In genomic region chr2:6880941-6881575, GRCm38 (mm10) we compare ENCODE assay signal across 15 mouse cellular contexts.
A peak's percentile ranks its signal among the peaks of the same experiment; 100 is the strongest.
DNase-seq lines count a peak whose midpoint lies in the region; ATAC-seq and TF ChIP-seq lines count a peak whose summit lies in the region.
"Had no signal": no experiment of that assay in that cellular context is flagged by ENCODE, and none has a peak within 500 bp of the region (broad histone marks: within the 10 kb centered on the region; RNA-seq: fewer than 3 reads in every experiment).

No protein-coding gene starts in this region.

- 47% methylated on average over 6 of the region's 6 CpGs for WGBS in forebrain, embryonic 15.5 days
- 44% methylated on average over 6 of the region's 6 CpGs for WGBS in hindbrain, embryonic 16.5 days
- WGBS in neural tube, embryonic 15.5 days = 59% methylated on average over 6 of the region's 6 CpGs

- DNase-seq in layer of hippocampus, adult 2 months (ENCODE audit: low spot score in 2 of 2) = no peak
- DNase-seq in layer of hippocampus, adult 8-10 months (ENCODE audit: low spot score in 2 of 2) = no peak
- no peak for DNase-seq in gastrocnemius, adult 18-20 months (ENCODE audit: low spot score)
- DNase-seq in urinary bladder, adult 2 months (ENCODE audit: low spot score) = no peak
- DNase-seq: heart, adult 11 months; kidney, postnatal 10 days; thymus, adult 18-20 months had no signal

- no peaks in the 10 kb centered on the region for H3K9me3 ChIP-seq in forebrain, embryonic 15.5 days
- no peaks in the 10 kb centered on the region for H3K9me3 ChIP-seq in hindbrain, embryonic 16.5 days (ENCODE audit: control insufficient read depth, low read length)
- no peaks in the 10 kb centered on the region for H3K9me3 ChIP-seq in neural tube, embryonic 15.5 days (replicated peaks)
- H3K9me3 ChIP-seq: limb, embryonic 10.5 days; liver, embryonic 12.5 days; lung, embryonic 15.5 days had no signal

- H3K4me3 ChIP-seq in layer of hippocampus, adult 2 months = peak overlapping the region; percentile 75
- H3K4me3 ChIP-seq in forebrain, embryonic 15.5 days = peak overlapping the region; percentile 48
- peak overlapping the region; percentile 42 for H3K4me3 ChIP-seq in hindbrain, embryonic 16.5 days (ENCODE audit: low read length)
- H3K4me3 ChIP-seq in neural tube, embryonic 15.5 days (replicated peaks) = peak overlapping the region; percentile 38
- H3K4me3 ChIP-seq: limb, embryonic 10.5 days; liver, embryonic 12.5 days; lung, embryonic 15.5 days had no signal

- H3K4me1 ChIP-seq in forebrain, embryonic 15.5 days = peaks cover 35% of the 10 kb centered on the region
- H3K4me1 ChIP-seq in hindbrain, embryonic 16.5 days (ENCODE audit: control insufficient read depth, insufficient read depth, low read depth, low read length) = peaks cover 12% of the 10 kb centered on the region
- H3K4me1 ChIP-seq in neural tube, embryonic 15.5 days = peaks cover 19% of the 10 kb centered on the region
- H3K4me1 ChIP-seq: limb, embryonic 10.5 days; liver, embryonic 12.5 days had no signal

- H3K27ac ChIP-seq in layer of hippocampus, adult 2 months = peak overlapping the region; percentile 93
- H3K27ac ChIP-seq in forebrain, embryonic 15.5 days (replicated peaks) = peak overlapping the region; percentile 93
- H3K27ac ChIP-seq in hindbrain, embryonic 16.5 days (ENCODE audit: low read depth, low read length) = peak overlapping the region; percentile 32
- H3K27ac ChIP-seq in neural tube, embryonic 15.5 days (replicated peaks) = peak overlapping the region; percentile 73
- H3K27ac ChIP-seq: limb, embryonic 10.5 days; liver, embryonic 12.5 days; lung, embryonic 15.5 days had no signal

- no peaks in the 10 kb centered on the region for H3K27me3 ChIP-seq in forebrain, embryonic 15.5 days
- no peaks in the 10 kb centered on the region for H3K27me3 ChIP-seq in hindbrain, embryonic 16.5 days (replicated peaks; ENCODE audit: control insufficient read depth, insufficient read depth, low read length)
- H3K27me3 ChIP-seq in neural tube, embryonic 15.5 days (replicated peaks) = no peaks in the 10 kb centered on the region
- H3K27me3 ChIP-seq: lung, embryonic 15.5 days had no signal

- no peak for TF ChIP-seq CTCF in layer of hippocampus, adult 2 months (conservative IDR thresholded peaks at IDR 0.05)

- no peaks in the 10 kb centered on the region for H3K36me3 ChIP-seq in forebrain, embryonic 15.5 days
- H3K36me3 ChIP-seq in hindbrain, embryonic 16.5 days (ENCODE audit: control insufficient read depth, insufficient read depth, low read length) = no peaks in the 10 kb centered on the region
- no peaks in the 10 kb centered on the region for H3K36me3 ChIP-seq in neural tube, embryonic 15.5 days
- H3K36me3 ChIP-seq: limb, embryonic 10.5 days; liver, embryonic 12.5 days; lung, embryonic 15.5 days had no signal

- H3K4me2 ChIP-seq in forebrain, embryonic 15.5 days (replicated peaks) = peak overlapping the region; percentile 50
- peak overlapping the region; percentile 60 for H3K4me2 ChIP-seq in hindbrain, embryonic 16.5 days (ENCODE audit: low read length)
- H3K4me2 ChIP-seq in neural tube, embryonic 15.5 days = peak overlapping the region; percentile 53
- H3K4me2 ChIP-seq: liver, embryonic 12.5 days; lung, embryonic 15.5 days had no signal

- no peak for ATAC-seq in forebrain, embryonic 15.5 days (replicated peaks)
- no peak for ATAC-seq in hindbrain, embryonic 16.5 days
- no peak for ATAC-seq in neural tube, embryonic 15.5 days (ENCODE audit: low FRiP score)
- ATAC-seq in inflammation-experienced regulatory T-cells, adult 6 months = no peak
- ATAC-seq: intestine, embryonic 16.5 days; liver, embryonic 12.5 days had no signal

- peak overlapping the region; percentile 61 for H3K9ac ChIP-seq in forebrain, embryonic 15.5 days (replicated peaks)
- H3K9ac ChIP-seq in hindbrain, embryonic 16.5 days (ENCODE audit: low read depth, low read length) = peak overlapping the region; percentile 48; the same call in 1 of the 2 replicates
- H3K9ac ChIP-seq in neural tube, embryonic 15.5 days (replicated peaks) = peak overlapping the region; percentile 8; the same call in 1 of the 2 replicates
- H3K9ac ChIP-seq: liver, embryonic 12.5 days; lung, embryonic 15.5 days had no signal

Comparison
In these comparisons a context has a peak if more than half of its experiments do, and no peak if none do; other contexts are left out.
1. H3K27ac ChIP-seq: peak in every context shown above with its lines; median percentile 93 in layer of hippocampus, adult 2 months; 93 in forebrain, embryonic 15.5 days; 73 in neural tube, embryonic 15.5 days; 32 in hindbrain, embryonic 16.5 days.
2. H3K9ac ChIP-seq: peak in every context shown above with its lines; median percentile 61 in forebrain, embryonic 15.5 days; 48 in hindbrain, embryonic 16.5 days; 8 in neural tube, embryonic 15.5 days.